Mouse (Mus musculus) frontal cortex, postnatal 36 days (tissue): ENCODE data around the gene Pard3.

ENCODE experiments used
- DNase-seq, 2 experiments: peaks; one replicate each; pipeline ENCODE4 v3.0.0; 2022; ENCODE audit warnings: low spot score in 2 of 2

Pard3 gene

GRCm38 (mm10) chr8:127608541-127609270 is 545.0 kb downstream of the Pard3 start:
- DNase-seq, result peak in 1 of 2 experiments; percentile 23

GRCm38 (mm10) chr8:127609316-127609715 is 545.6 kb downstream of the Pard3 start:
- peak in 1 of 2 experiments; percentile 18 for DNase-seq

- DNase-seq, result peak; percentile 51 to 57
Measured at GRCm38 (mm10) chr8:127614206-127614605, 550.5 kb downstream of the Pard3 start.

- no peak for DNase-seq
Measured at GRCm38 (mm10) chr8:127616681-127617080, 553.0 kb downstream of the Pard3 start.

GRCm38 (mm10) chr8:127622137-127622536 is 558.4 kb downstream of the Pard3 start:
- DNase-seq, result no peak

GRCm38 (mm10) chr8:127638232-127639087 is 574.8 kb downstream of the Pard3 start:
- DNase-seq, result no peak

GRCm38 (mm10) chr8:127639088-127639453 is 575.4 kb downstream of the Pard3 start:
- DNase-seq, result no peak

GRCm38 (mm10) chr8:127655559-127655958 is 591.9 kb downstream of the Pard3 start:
- no peak for DNase-seq
